Mouse (Mus musculus): ENCODE measurements around the gene Gm813. TPM values are rescaled to one million over a fixed set of nuclear protein-coding genes. Genes with fewer than 3 reads are reported as not detected.

Gene Gm813
- polyA plus RNA-seq, 1 experiment, result not detected

DNA sequence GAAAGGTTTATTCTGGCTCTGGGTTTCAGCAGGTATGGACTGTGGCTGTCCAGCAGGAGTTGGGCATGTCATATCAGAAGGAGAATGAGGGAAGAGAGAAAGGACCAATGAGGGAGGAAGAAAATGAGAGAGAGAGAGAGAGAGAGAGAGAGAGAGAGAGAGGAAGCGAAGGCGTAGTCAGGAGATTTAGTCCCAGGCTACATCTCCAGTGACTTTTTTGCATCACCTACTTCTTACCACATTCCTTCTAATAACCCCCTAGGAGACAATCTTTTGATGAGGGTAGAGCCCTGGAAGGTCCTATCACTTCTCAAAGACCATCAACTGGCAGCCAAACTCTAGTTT is 11.5 kb upstream of the Gm813 start:
- H3K4me1 ChIP-seq (ENCODE audit: control insufficient read depth, insufficient read depth, low read length), result no peaks in the 10 kb centered on the region
- H3K36me3 ChIP-seq (ENCODE audit: control insufficient read depth, insufficient read depth, low read length), result no peaks in the 10 kb centered on the region
- no peak for TF ChIP-seq POLR2A (IDR thresholded peaks at IDR 0.05; ENCODE audit: control insufficient read depth, low read depth, low read length)
- no peak for TF ChIP-seq CTCF (IDR thresholded peaks at IDR 0.05; ENCODE audit: control insufficient read depth, insufficient read depth, insufficient replicate concordance, low read depth, low read length)
- H3K4me3 ChIP-seq (ENCODE audit: control insufficient read depth, low read depth, low read length), result no peak overlapping the region
- H3K27ac ChIP-seq (ENCODE audit: control insufficient read depth, insufficient read depth, low read depth, low read length), result no peak overlapping the region
- H3K27me3 ChIP-seq (ENCODE audit: control insufficient read depth, insufficient read depth, low read length), result no peaks in the 10 kb centered on the region

DNA sequence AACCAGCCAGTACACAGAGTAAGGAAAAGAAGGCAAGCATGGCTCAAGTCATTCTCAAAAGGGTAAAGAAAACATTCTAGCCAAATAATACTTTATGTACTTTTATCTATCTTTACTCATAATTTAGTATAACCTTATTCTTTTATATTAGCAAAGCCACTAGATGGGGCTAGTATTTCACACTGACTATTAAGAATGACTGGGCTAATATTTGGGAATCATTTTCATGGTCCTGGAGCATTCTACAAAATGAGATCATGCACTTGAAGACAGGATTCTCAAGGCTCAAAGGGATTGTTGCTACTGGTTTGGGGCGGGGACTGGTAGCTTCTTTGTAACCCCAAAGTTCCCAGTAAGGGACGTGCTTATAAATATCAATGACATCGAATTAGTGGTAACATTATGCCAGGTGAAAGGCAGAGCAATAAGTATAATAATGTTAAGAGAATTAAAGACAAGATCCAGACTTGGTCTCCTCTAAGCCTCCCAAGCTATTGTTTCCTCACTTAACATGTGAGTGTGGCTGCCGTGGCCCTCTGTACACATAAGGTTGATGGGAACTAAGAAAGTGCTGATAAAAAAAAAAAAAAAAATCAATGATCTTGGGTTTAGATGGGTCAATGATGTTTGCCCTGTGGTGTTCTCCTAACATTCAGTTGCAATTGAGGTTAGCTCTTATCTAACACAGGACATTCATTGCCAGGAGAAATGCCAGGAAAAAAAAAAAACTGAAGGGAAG is 11.0 kb upstream of the Gm813 start:
- H3K36me3 ChIP-seq (ENCODE audit: control insufficient read depth, insufficient read depth, low read length), result no peaks in the 10 kb centered on the region
- no peak overlapping the region for H3K4me3 ChIP-seq (ENCODE audit: control insufficient read depth, low read depth, low read length)
- no peaks in the 10 kb centered on the region for H3K4me1 ChIP-seq (ENCODE audit: control insufficient read depth, insufficient read depth, low read length)
- H3K27ac ChIP-seq (ENCODE audit: control insufficient read depth, insufficient read depth, low read depth, low read length), result no peak overlapping the region
- no peak for TF ChIP-seq CTCF (IDR thresholded peaks at IDR 0.05; ENCODE audit: control insufficient read depth, insufficient read depth, insufficient replicate concordance, low read depth, low read length)
- no peak for TF ChIP-seq POLR2A (IDR thresholded peaks at IDR 0.05; ENCODE audit: control insufficient read depth, low read depth, low read length)
- no peaks in the 10 kb centered on the region for H3K27me3 ChIP-seq (ENCODE audit: control insufficient read depth, insufficient read depth, low read length)

DNA sequence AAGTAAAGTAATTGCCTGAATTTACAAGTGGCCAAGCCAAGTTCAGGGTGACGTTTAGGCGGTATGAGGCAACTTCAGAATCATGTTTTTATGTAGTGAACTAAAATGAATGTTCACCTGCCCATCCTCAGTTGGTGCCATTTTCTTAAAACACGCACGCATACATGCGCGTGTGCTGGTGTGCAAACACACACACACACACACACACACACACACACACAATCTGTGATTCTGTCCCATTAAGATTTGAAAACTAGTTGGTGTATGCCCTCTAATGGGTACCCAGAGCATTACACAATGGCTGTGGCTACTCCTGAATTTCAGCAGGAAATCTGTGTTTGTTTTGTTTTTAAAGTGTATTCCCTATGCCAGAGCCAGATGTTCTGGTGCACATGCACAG is 7.2 kb upstream of the Gm813 start:
- Histone ChIP-seq H3K36me3 (ENCODE audit: control insufficient read depth, insufficient read depth, low read length) (no peaks in the 10 kb centered on the region), H3K4me1 (ENCODE audit: control insufficient read depth, insufficient read depth, low read length) (no peaks in the 10 kb centered on the region), H3K27ac (ENCODE audit: control insufficient read depth, insufficient read depth, low read depth, low read length) (no peak overlapping the region), H3K4me3 (ENCODE audit: control insufficient read depth, low read depth, low read length) (no peak overlapping the region), H3K27me3 (ENCODE audit: control insufficient read depth, insufficient read depth, low read length) (no peaks in the 10 kb centered on the region)
- TF ChIP-seq CTCF (IDR thresholded peaks at IDR 0.05; ENCODE audit: control insufficient read depth, insufficient read depth, insufficient replicate concordance, low read depth, low read length) (no peak), POLR2A (IDR thresholded peaks at IDR 0.05; ENCODE audit: control insufficient read depth, low read depth, low read length) (no peak)

DNA sequence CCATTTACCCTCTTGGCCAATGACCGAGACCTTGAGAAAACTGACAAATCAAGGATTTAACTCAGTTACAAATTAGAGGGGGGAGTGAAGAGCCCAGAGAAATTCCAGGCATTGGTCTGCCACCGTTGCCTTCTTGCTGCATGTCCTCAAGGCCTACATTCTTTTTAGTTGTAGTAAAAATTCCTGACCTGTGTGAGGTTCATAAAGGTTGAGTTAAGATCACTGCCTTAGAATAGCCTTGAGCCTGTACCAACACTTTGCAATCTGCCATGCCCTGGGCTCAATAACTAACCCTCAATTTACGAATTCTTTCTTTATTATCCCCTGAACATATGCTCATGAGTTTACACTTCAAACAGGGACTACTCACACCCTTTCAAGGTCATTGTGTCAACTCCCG is 6.3 kb upstream of the Gm813 start:
- Histone ChIP-seq H3K36me3 (ENCODE audit: control insufficient read depth, insufficient read depth, low read length) (no peaks in the 10 kb centered on the region), H3K27me3 (ENCODE audit: control insufficient read depth, insufficient read depth, low read length) (no peaks in the 10 kb centered on the region), H3K27ac (ENCODE audit: control insufficient read depth, insufficient read depth, low read depth, low read length) (no peak overlapping the region), H3K4me1 (ENCODE audit: control insufficient read depth, insufficient read depth, low read length) (no peaks in the 10 kb centered on the region), H3K4me3 (ENCODE audit: control insufficient read depth, low read depth, low read length) (no peak overlapping the region)
- TF ChIP-seq CTCF (IDR thresholded peaks at IDR 0.05; ENCODE audit: control insufficient read depth, insufficient read depth, insufficient replicate concordance, low read depth, low read length), result no peak
- TF ChIP-seq POLR2A (IDR thresholded peaks at IDR 0.05; ENCODE audit: control insufficient read depth, low read depth, low read length), result no peak

DNA sequence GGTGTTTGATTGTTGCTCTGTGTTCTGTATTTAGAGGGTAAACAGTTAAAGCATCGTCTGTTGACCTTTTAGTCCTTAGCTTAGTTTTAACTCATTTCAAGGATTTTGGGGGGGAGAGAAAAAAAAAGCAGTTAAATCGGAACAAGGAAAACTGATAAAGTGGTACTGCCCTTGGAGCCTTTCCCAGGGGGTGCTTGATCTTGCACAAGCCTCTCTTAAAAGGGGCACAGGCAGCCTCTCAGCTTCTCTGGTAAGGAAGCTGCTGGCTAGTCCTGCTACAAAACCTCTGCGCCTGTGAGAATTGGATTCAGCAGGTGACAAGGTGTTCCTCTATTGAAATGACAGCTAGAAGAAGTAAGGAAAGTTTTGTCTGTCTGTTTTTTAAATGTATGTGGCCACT is 5.6 kb upstream of the Gm813 start:
- H3K27me3 ChIP-seq (ENCODE audit: control insufficient read depth, insufficient read depth, low read length), result no peaks in the 10 kb centered on the region
- no peaks in the 10 kb centered on the region for H3K4me1 ChIP-seq (ENCODE audit: control insufficient read depth, insufficient read depth, low read length)
- H3K36me3 ChIP-seq (ENCODE audit: control insufficient read depth, insufficient read depth, low read length), result no peaks in the 10 kb centered on the region
- H3K4me3 ChIP-seq (ENCODE audit: control insufficient read depth, low read depth, low read length), result no peak overlapping the region
- TF ChIP-seq CTCF (IDR thresholded peaks at IDR 0.05; ENCODE audit: control insufficient read depth, insufficient read depth, insufficient replicate concordance, low read depth, low read length), result no peak
- TF ChIP-seq POLR2A (IDR thresholded peaks at IDR 0.05; ENCODE audit: control insufficient read depth, low read depth, low read length), result no peak
- no peak overlapping the region for H3K27ac ChIP-seq (ENCODE audit: control insufficient read depth, insufficient read depth, low read depth, low read length)

DNA sequence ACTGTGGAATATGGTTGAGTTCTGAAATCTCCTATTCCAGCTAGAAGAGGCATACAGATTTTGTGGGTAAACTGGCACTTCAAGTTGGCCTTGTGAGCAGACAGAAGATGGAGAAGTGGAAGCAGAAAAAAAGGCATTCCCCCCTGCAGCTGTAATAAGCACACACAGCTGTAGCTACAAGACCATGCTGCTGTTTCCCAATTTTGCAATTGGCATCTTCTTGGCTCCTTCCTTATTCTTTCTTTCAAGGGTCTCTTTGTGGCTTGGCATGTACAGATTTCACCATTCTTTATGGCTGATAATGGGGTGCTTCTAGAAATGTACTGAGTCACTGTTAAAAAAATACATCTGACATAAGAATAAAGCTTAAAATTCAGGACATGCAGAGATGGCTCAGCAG is 568 bp upstream of the Gm813 start:
- H3K27ac ChIP-seq (ENCODE audit: control insufficient read depth, insufficient read depth, low read depth, low read length), result no peak overlapping the region
- H3K27me3 ChIP-seq (ENCODE audit: control insufficient read depth, insufficient read depth, low read length), result no peaks in the 10 kb centered on the region
- no peaks in the 10 kb centered on the region for H3K4me1 ChIP-seq (ENCODE audit: control insufficient read depth, insufficient read depth, low read length)
- H3K4me3 ChIP-seq (ENCODE audit: control insufficient read depth, low read depth, low read length), result no peak overlapping the region
- no peaks in the 10 kb centered on the region for H3K36me3 ChIP-seq (ENCODE audit: control insufficient read depth, insufficient read depth, low read length)
- TF ChIP-seq CTCF (IDR thresholded peaks at IDR 0.05; ENCODE audit: control insufficient read depth, insufficient read depth, insufficient replicate concordance, low read depth, low read length), result no peak

DNA sequence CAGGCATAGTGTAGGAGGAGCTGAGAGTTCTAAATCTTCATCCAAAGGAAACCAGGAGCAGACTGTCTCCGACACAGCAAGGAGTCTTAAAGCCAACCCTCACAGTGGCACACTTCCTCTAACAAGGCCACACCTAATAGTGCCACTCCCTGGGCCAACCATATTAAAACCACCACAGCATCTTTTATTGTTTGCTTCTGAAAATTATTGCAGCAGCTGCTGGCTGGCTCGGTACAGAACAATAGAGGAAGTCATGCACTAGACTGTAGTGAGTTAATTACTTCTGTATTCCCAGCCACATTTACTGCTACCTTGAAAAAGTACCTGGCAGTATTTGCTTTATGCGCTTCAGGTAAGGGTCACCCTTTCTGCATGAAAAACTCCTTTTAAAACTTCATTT is 3.8 kb downstream of the Gm813 start:
- no peak for TF ChIP-seq POLR2A (IDR thresholded peaks at IDR 0.05; ENCODE audit: control insufficient read depth, low read depth, low read length)
- TF ChIP-seq CTCF (IDR thresholded peaks at IDR 0.05; ENCODE audit: control insufficient read depth, insufficient read depth, insufficient replicate concordance, low read depth, low read length), result no peak
- no peaks in the 10 kb centered on the region for H3K27me3 ChIP-seq (ENCODE audit: control insufficient read depth, insufficient read depth, low read length)
- H3K4me3 ChIP-seq (ENCODE audit: control insufficient read depth, low read depth, low read length), result no peak overlapping the region
- no peaks in the 10 kb centered on the region for H3K36me3 ChIP-seq (ENCODE audit: control insufficient read depth, insufficient read depth, low read length)
- no peaks in the 10 kb centered on the region for H3K4me1 ChIP-seq (ENCODE audit: control insufficient read depth, insufficient read depth, low read length)
- H3K27ac ChIP-seq (ENCODE audit: control insufficient read depth, insufficient read depth, low read depth, low read length), result no peak overlapping the region

DNA sequence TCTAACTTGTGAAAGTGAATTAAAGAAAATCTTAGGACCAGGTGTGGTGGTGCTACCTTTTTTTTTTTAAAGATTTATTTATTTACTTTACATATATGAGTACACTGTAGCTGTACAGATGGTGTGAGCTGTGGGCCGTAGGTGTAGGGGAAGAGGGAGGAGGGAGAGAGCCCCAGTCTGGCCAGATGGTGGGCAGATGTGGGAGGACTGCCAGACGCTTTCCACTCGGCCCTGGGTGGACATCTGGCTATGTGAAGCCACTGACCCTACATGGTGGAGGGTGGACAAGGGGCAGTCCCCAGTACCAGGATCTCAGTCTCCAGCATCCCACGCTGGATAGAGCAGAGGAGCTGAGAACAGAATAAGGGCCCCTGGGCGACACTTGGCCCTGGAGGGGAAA is 9.7 kb downstream of the Gm813 start:
- no peak overlapping the region for H3K27ac ChIP-seq (ENCODE audit: control insufficient read depth, insufficient read depth, low read depth, low read length)

More for the DNA sequence above, 9.7 kb downstream of the Gm813 start:
- H3K27me3 ChIP-seq (ENCODE audit: control insufficient read depth, insufficient read depth, low read length), result no peaks in the 10 kb centered on the region
- TF ChIP-seq CTCF (IDR thresholded peaks at IDR 0.05; ENCODE audit: control insufficient read depth, insufficient read depth, insufficient replicate concordance, low read depth, low read length) (no peak), POLR2A (IDR thresholded peaks at IDR 0.05; ENCODE audit: control insufficient read depth, low read depth, low read length) (no peak)
- H3K36me3 ChIP-seq (ENCODE audit: control insufficient read depth, insufficient read depth, low read length), result no peaks in the 10 kb centered on the region
- no peak overlapping the region for H3K4me3 ChIP-seq (ENCODE audit: control insufficient read depth, low read depth, low read length)
- no peaks in the 10 kb centered on the region for H3K4me1 ChIP-seq (ENCODE audit: control insufficient read depth, insufficient read depth, low read length)
